Mouse (Mus musculus): ENCODE data around the gene Lgr5. TPM values are rescaled to one million over a fixed set of nuclear protein-coding genes. Genes with fewer than 3 reads are reported as not detected.

The Lgr5 gene
- polyA plus RNA-seq, 1 experiment from 2014 or later, result 4.8 TPM

DNA sequence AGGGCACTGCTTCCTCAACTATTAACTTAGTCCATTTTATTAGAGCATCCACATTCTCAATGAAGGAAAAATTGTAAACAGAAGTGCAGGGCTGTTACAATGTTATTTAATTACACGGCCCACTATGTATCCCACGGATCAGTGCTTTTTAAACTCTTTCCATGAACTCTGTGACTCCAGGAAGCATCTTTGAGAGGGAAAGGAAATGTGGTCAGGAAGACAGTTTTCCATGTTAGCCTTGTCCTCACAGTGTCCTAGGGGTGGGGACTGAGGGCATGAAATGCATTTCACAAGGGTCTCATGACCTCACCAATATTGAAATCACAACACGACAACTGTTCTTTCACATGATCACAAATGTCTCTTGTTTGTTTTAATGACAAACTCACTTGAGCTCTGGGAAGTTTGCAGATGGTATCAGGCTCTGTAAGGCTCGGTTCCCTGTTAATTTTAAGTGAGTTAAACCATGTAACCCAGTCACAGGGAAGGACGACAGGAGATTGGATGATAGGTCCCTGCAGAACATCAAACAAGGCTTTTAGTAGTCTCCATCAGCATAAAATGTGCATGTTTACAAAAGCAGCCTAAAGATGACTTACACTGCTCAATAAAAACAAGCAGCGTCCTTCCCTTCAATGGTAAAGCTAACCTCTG is 130.1 kb downstream of the Lgr5 start:
- ATAC-seq (replicated peaks; ENCODE audit: low FRiP score), result no peak
- Histone ChIP-seq H3K27ac (ENCODE audit: low read depth, low read length) (no peak overlapping the region), H3K9ac (ENCODE audit: low read depth, low read length) (no peak overlapping the region), H3K9me3 (ENCODE audit: control insufficient read depth, low read length) (no peaks in the 10 kb centered on the region), H3K4me1 (replicated peaks; ENCODE audit: control insufficient read depth, insufficient read depth, low read length) (no peaks in the 10 kb centered on the region), H3K4me3 (ENCODE audit: low read depth, low read length) (no peak overlapping the region), H3K4me2 (no peak overlapping the region), H3K27me3 (replicated peaks; ENCODE audit: control insufficient read depth, insufficient read depth, low read length) (no peaks in the 10 kb centered on the region), H3K36me3 (ENCODE audit: control insufficient read depth, insufficient read depth, low read length) (no peaks in the 10 kb centered on the region; the same call in 1 of the 2 replicates)
- WGBS, result 56% methylated on average over 6 of the region's 6 CpGs
- DNase-seq (ENCODE audit: low spot score), result peak; percentile 21

DNA sequence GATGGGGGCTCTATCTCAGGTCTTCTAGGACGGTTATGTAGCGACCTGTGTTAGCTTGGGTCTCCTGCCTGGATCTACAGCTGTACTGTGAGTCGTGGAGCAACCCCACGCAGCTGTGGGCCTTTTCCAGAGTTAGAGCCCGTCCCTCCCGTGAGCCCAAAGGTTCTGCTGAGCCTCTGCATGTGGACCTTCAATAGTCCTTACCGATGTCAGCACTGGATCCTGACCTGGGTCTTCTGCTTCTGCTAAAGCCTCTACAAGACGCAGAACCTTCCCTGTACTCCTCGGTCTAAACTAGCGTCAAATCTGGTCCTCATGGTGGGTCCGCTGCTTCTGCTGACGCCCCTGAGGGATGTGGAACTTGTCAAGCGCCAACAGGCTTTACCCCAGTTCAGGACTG is 139.0 kb downstream of the Lgr5 start:
- Histone ChIP-seq H3K9me3 (ENCODE audit: control insufficient read depth, low read length) (no peaks in the 10 kb centered on the region), H3K4me1 (replicated peaks; ENCODE audit: control insufficient read depth, insufficient read depth, low read length) (no peaks in the 10 kb centered on the region), H3K4me2 (no peak overlapping the region), H3K36me3 (ENCODE audit: control insufficient read depth, insufficient read depth, low read length) (no peaks in the 10 kb centered on the region; the same call in 1 of the 2 replicates), H3K27me3 (replicated peaks; ENCODE audit: control insufficient read depth, insufficient read depth, low read length) (no peaks in the 10 kb centered on the region), H3K4me3 (ENCODE audit: low read depth, low read length) (no peak overlapping the region), H3K27ac (ENCODE audit: low read depth, low read length) (no peak overlapping the region), H3K9ac (ENCODE audit: low read depth, low read length) (no peak overlapping the region)
- WGBS, result 86% methylated on average over 13 of the region's 13 CpGs
- DNase-seq (ENCODE audit: low spot score) (no peak), ATAC-seq (replicated peaks; ENCODE audit: low FRiP score) (no peak)

DNA sequence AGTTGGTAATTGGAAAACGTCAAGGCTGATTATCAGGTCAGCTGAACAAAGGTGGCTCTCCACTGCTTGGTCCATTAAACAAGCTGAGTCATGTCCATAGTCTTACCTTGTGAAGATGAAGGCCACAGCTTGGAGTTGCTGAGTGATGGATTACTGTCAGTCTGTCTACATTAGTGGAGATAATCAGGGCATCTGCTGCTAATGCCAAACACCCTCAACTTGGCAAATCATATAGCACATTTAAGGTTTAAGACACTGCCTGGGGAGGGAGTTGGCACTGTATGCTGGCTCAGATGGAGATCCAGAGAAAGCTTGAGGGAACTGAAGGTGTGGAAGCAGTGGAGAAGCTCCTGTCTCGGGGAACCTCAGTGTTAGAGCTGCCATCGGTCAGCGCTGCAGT is 150.3 kb downstream of the Lgr5 start:
- ATAC-seq (replicated peaks; ENCODE audit: low FRiP score), result no peak
- H3K4me3 ChIP-seq (ENCODE audit: low read depth, low read length), result no peak overlapping the region
- H3K27ac ChIP-seq (ENCODE audit: low read depth, low read length), result no peak overlapping the region
- H3K27me3 ChIP-seq (replicated peaks; ENCODE audit: control insufficient read depth, insufficient read depth, low read length), result no peaks in the 10 kb centered on the region
- peaks cover 8% of the 10 kb centered on the region; the same call in 1 of the 2 replicates for H3K36me3 ChIP-seq (ENCODE audit: control insufficient read depth, insufficient read depth, low read length)
- no peak overlapping the region for H3K9ac ChIP-seq (ENCODE audit: low read depth, low read length)
- no peak for DNase-seq (ENCODE audit: low spot score)
- no peak overlapping the region for H3K4me2 ChIP-seq
- no peaks in the 10 kb centered on the region for H3K4me1 ChIP-seq (replicated peaks; ENCODE audit: control insufficient read depth, insufficient read depth, low read length)
- no peaks in the 10 kb centered on the region for H3K9me3 ChIP-seq (ENCODE audit: control insufficient read depth, low read length)
- 81% methylated on average over 4 of the region's 4 CpGs for WGBS

DNA sequence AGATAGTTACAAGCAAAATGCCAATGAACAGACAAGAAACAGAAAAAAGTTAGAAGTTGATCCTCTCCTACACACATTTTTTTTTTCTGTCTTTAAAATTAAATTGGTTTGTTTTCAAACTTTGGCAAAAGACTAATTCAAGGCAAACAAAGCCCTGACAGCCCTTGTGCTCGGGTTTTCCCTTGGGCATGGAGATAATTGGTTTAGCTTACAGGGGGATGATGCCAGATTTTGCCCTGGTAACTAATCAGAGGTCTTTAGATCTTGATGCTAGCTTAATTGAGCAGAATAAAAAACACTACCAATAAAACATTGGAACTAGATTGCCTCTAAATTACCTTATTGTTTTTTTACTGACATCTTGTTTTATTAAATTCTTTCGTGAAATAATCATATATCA is 162.2 kb downstream of the Lgr5 start:
- Histone ChIP-seq H3K9me3 (ENCODE audit: control insufficient read depth, low read length) (no peaks in the 10 kb centered on the region), H3K4me1 (replicated peaks; ENCODE audit: control insufficient read depth, insufficient read depth, low read length) (no peaks in the 10 kb centered on the region), H3K27me3 (replicated peaks; ENCODE audit: control insufficient read depth, insufficient read depth, low read length) (no peaks in the 10 kb centered on the region), H3K36me3 (ENCODE audit: control insufficient read depth, insufficient read depth, low read length) (peaks cover 31% of the 10 kb centered on the region), H3K27ac (ENCODE audit: low read depth, low read length) (no peak overlapping the region), H3K4me3 (ENCODE audit: low read depth, low read length) (no peak overlapping the region), H3K4me2 (no peak overlapping the region), H3K9ac (ENCODE audit: low read depth, low read length) (no peak overlapping the region)
- WGBS, result 81% methylated on average over 2 of the region's 2 CpGs
- ATAC-seq (replicated peaks; ENCODE audit: low FRiP score) (no peak), DNase-seq (ENCODE audit: low spot score) (no peak)

DNA sequence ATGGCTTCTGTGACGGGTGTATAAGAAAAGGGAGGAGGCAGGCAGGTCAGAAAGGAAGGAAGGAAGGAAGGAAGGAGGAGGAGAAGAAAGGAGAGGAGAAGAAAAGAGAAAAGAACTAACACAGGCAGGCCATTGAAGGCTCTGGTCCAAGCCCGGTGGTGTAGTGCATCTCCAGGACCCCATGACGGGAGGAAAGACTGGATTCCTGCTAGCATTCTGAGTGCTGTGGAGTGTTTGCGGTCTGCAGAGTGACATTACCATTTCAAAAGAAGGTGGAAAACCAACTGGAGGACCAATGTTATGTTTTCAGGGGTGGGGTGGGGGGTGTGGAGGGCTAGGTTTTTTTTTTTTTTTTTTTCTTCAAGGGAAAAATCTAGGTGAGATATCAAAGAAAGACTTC is 165.6 kb downstream of the Lgr5 start:
- H3K27me3 ChIP-seq (replicated peaks; ENCODE audit: control insufficient read depth, insufficient read depth, low read length), result no peaks in the 10 kb centered on the region
- ATAC-seq (replicated peaks; ENCODE audit: low FRiP score) (no peak), DNase-seq (ENCODE audit: low spot score) (no peak)
- WGBS, result 91% methylated on average over 4 of the region's 4 CpGs
- H3K27ac ChIP-seq (ENCODE audit: low read depth, low read length), result no peak overlapping the region
- H3K9me3 ChIP-seq (ENCODE audit: control insufficient read depth, low read length), result no peaks in the 10 kb centered on the region
- H3K36me3 ChIP-seq (ENCODE audit: control insufficient read depth, insufficient read depth, low read length), result peaks cover 17% of the 10 kb centered on the region
- H3K4me3 ChIP-seq (ENCODE audit: low read depth, low read length), result no peak overlapping the region
- no peaks in the 10 kb centered on the region for H3K4me1 ChIP-seq (replicated peaks; ENCODE audit: control insufficient read depth, insufficient read depth, low read length)
- no peak overlapping the region for H3K9ac ChIP-seq (ENCODE audit: low read depth, low read length)
- no peak overlapping the region for H3K4me2 ChIP-seq

DNA sequence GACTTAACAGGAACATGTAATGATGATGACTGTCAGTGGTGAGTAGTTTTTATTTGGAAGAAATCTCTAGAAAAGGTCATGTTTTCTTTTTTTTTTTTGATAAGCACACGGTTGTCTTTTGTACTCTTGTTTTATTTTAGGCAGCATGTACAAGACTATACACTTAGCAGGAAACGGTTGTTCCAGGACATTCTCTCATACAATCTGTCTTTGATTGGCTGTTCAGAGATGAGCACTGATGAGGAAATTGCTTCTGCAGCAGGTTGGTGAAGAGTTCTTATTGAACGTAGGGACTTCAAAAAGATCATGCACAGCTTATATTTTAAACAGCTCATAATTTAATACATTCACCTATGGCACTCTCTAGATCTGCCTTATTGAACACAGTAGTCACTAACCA is 173.5 kb downstream of the Lgr5 start:
- Histone ChIP-seq H3K9ac (ENCODE audit: low read depth, low read length) (no peak overlapping the region), H3K27me3 (replicated peaks; ENCODE audit: control insufficient read depth, insufficient read depth, low read length) (no peaks in the 10 kb centered on the region), H3K4me3 (ENCODE audit: low read depth, low read length) (no peak overlapping the region), H3K36me3 (ENCODE audit: control insufficient read depth, insufficient read depth, low read length) (peaks cover 43% of the 10 kb centered on the region), H3K27ac (ENCODE audit: low read depth, low read length) (no peak overlapping the region), H3K4me1 (replicated peaks; ENCODE audit: control insufficient read depth, insufficient read depth, low read length) (no peaks in the 10 kb centered on the region), H3K9me3 (ENCODE audit: control insufficient read depth, low read length) (no peaks in the 10 kb centered on the region), H3K4me2 (no peak overlapping the region)
- WGBS, result 87% methylated on average over 3 of the region's 3 CpGs
- ATAC-seq (replicated peaks; ENCODE audit: low FRiP score) (no peak), DNase-seq (ENCODE audit: low spot score) (no peak)

DNA sequence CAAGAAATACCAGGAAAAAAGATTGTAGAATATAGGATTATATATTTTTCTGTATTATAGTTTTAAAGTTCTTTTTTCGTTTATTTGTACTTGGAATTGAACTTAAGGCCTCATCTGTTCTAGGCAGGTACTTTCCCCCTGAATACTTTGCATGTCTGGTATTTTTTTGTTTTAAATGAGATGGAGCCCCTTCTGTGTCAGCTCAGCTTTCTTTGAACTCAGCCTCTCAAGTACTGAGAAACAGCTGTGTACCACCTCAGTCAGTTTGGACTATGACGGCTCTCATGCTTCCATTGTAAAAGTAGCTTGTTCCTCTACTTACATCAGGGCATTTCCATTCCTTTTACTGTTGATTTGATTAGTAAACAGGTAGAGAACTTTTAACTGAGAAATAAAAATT is 174.1 kb downstream of the Lgr5 start:
- no peak for DNase-seq (ENCODE audit: low spot score)
- no peaks in the 10 kb centered on the region for H3K4me1 ChIP-seq (replicated peaks; ENCODE audit: control insufficient read depth, insufficient read depth, low read length)
- no peak overlapping the region for H3K4me2 ChIP-seq
- H3K27me3 ChIP-seq (replicated peaks; ENCODE audit: control insufficient read depth, insufficient read depth, low read length), result no peaks in the 10 kb centered on the region
- no peak for ATAC-seq (replicated peaks; ENCODE audit: low FRiP score)
- H3K36me3 ChIP-seq (ENCODE audit: control insufficient read depth, insufficient read depth, low read length), result peaks cover 47% of the 10 kb centered on the region
- no peak overlapping the region for H3K27ac ChIP-seq (ENCODE audit: low read depth, low read length)
- no peaks in the 10 kb centered on the region for H3K9me3 ChIP-seq (ENCODE audit: control insufficient read depth, low read length)
- 91% methylated on average over 2 of the region's 2 CpGs for WGBS
- no peak overlapping the region for H3K4me3 ChIP-seq (ENCODE audit: low read depth, low read length)
- no peak overlapping the region for H3K9ac ChIP-seq (ENCODE audit: low read depth, low read length)

DNA sequence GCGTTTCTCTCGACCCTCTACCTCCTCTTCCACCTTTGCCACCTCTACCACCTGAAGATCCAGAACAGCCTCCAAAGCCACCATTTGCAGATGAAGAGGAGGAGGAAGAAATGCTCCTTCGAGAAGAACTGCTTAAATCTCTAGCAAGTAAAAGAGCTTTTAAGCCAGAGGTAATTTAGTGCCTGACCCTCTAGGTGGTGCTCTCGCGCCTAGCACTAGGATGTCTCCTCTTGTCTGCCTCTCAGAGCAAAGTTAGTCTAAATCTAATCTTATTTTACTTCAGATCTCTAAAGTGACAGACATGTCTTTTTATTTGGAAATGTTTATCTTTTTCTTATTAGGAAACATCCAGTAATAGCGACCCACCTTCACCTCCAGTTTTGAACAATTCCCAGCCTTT is 181.2 kb downstream of the Lgr5 start:
- no peak overlapping the region for H3K27ac ChIP-seq (ENCODE audit: low read depth, low read length)
- no peaks in the 10 kb centered on the region for H3K4me1 ChIP-seq (replicated peaks; ENCODE audit: control insufficient read depth, insufficient read depth, low read length)
- no peaks in the 10 kb centered on the region for H3K9me3 ChIP-seq (ENCODE audit: control insufficient read depth, low read length)
- H3K9ac ChIP-seq (ENCODE audit: low read depth, low read length), result no peak overlapping the region
- WGBS, result 75% methylated on average over 6 of the region's 6 CpGs
- ATAC-seq (replicated peaks; ENCODE audit: low FRiP score), result no peak
- peaks cover 40% of the 10 kb centered on the region for H3K36me3 ChIP-seq (ENCODE audit: control insufficient read depth, insufficient read depth, low read length)
- no peak for DNase-seq (ENCODE audit: low spot score)
- H3K27me3 ChIP-seq (replicated peaks; ENCODE audit: control insufficient read depth, insufficient read depth, low read length), result no peaks in the 10 kb centered on the region
- H3K4me2 ChIP-seq, result no peak overlapping the region
- no peak overlapping the region for H3K4me3 ChIP-seq (ENCODE audit: low read depth, low read length)

All from liver, embryonic 11.5 days (tissue).